Mouse (Mus musculus): ENCODE measurements around the gene Madcam1.

Gene Madcam1

DNA sequence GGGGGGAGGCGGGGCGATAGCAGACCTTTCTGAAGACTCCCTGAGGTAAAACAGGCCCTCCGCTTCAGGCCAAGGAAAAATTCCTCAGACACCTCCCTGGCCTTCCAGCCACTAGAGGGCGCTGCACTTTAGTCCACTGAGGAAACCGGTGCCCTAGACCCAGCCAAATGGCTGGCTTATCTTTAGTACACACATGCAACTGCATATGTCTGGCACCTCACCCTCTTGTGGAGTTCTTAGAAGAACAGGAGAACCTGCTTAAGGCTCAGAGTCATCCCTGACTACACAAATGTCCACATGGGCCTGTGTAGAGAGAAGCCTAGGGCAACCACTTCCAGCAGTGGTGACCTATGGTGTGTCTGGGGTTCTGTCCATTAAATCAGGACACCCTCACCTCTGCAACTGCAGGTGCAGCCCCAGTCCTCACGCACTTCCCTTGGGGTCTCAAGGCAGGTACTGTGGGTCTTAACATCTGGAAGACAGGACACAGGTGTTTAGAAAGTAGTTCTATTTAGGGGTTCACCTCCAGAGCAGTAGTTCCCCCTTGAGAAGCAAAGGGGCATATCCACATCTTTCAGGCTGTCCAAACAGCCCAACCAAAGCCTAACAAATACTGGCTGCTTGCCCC is 48.3 kb downstream of the Madcam1 start:
- peak; percentile 71 for DNase-seq

DNA sequence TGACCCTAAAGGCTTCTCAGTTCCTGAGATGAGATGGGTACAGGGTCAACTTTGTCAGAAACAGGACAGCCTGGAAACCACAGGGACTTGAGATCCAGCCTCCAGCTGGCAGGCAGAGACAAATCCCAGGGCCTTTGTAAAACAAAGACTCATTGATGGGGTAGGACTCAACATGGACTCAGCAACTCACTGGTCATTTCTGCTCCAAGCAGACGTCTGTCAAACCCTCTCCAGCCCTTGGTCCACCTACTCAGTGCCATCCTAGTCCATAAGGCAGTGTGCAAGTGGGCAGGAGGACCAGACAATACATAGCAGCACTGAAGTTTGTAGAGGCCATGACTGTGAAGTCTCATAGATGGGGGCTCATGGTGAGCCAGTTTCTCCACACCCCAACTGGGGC is 48.8 kb downstream of the Madcam1 start:
- DNase-seq = no peak

DNA sequence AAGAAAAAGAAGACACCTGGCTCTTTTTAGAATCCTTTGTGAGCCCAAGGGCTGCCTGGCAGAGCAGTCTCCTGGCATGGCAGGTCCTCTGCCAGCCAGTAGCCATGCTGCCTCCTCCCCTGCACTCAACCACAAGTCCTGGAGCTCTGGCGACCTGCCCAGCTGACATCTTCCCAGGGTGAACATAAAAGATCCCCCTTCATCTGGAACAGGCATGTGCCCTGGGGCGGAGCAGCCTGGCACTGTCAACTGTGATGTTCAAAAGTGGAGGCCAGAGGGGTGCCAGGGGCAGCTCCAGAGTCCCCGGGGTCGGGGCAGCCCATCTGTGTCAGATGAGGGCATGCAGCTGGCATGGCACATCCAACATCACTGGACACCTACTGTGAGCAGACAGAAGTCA is 50.6 kb downstream of the Madcam1 start:
- no peak for DNase-seq

DNA sequence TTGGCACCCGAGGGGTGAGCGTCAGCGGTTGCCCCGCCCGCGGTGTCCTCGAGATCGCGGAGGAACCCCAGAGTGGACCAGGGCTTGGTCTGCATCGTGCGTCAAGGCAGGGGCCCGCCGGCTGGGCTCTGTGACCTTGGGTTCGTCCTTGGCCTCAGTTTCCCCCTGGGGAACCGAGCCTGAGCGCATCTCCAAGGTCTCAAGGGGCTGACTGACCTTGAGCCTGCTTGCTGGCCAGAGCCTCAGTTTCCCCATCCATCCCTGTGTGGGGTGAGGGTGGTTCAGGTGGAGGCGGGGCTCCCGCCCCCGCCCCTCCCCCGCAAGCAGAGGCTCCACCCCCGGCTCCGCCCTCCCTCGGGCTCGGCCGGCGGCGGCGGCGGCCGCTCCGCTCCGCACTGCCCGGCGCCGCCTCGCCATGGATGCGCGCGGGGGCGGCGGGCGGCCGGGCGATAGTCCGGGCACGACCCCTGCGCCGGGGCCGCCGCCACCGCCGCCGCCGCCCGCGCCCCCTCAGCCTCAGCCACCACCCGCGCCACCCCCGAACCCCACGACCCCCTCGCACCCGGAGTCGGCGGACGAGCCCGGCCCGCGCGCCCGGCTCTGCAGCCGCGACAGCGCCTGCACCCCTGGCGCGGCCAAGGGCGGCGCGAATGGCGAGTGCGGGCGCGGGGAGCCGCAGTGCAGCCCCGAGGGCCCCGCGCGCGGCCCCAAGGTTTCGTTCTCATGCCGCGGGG is 52.1 kb downstream of the Madcam1 start, which contains the start of gene Hcn2:
TSS of gene Hcn2 (plus strand) at position 381 of the 734 bp plus-strand sequence.
- DNase-seq = no peak

DNA sequence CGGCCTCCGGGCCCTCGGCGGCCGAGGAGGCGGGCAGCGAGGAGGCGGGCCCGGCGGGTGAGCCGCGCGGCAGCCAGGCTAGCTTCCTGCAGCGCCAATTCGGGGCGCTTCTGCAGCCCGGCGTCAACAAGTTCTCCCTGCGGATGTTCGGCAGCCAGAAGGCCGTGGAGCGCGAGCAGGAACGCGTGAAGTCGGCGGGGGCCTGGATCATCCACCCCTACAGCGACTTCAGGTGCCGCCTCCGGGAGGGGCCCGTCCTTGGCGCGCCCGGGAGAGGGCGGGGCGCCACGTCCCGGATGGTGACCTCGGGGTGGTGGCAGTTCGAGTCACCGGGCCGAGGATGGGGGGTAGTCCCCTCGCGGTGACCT is 52.6 kb downstream of the Madcam1 start:
- no peak for DNase-seq

DNA sequence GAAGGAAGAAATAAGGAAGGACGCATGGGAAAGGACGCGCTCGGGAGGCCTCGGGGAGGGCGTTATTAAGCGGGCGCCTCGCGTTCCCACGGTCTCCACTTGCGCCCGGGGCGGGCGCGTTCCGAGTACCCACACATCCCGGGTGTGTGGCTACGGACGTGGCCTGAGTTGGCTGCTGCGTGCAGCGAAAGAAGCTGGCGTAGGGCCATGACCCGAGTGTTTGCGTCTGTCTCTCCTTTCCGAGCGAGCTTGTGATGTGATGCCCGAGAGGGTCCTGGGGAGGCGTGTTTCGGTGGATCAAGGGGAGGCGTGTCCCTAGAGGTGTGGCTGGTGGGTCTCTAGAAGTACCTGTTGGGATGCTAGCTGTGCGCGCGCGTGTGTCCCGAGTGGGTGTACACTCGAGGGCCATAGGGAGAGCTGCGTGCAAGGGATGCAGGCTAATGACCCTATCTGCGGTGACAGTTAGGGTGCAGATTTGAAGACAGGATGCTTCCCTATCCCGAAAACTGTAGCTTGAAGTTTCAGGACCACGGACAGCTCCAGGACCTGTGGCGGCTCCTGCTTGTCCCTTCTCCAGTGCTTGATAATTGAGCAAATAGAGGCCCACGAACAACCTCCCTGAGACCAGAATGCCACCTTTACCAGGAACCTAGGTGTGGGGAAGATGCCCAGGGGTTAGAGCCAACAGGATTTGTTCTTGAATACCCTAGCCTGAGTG is 53.4 kb downstream of the Madcam1 start:
- peak; percentile 58 for DNase-seq
